Mouse (Mus musculus): ENCODE results near the gene Hcfc1.

DNA sequence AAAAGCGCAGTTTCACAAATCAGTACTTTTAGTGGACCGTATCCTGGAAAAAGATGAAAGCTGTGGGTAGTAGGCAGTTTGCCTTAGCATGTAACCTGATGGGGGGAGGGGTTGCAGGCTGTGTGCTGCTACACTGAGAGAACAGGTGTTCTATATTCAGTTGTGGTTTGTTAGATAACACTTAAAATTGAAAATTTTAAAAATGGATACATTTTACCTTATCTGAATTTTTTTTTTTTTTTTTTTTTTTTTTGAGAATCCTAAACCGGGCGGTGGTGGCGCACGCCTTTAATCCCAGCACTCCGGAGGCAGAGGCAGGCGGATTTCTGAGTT is 43.6 kb downstream of the Hcfc1 start:
- TF ChIP-seq CTCF (IDR thresholded peaks at IDR 0.05; ENCODE audit: borderline replicate concordance, insufficient read depth, low read depth, low read length) (no peak), POLR2A (IDR thresholded peaks at IDR 0.05; ENCODE audit: borderline replicate concordance, insufficient read depth, low read length) (no peak)
